Mouse (Mus musculus) frontal cortex, postnatal 14 days (tissue): Measurements from ENCODE around the gene Hoxc12.

ENCODE experiments used
- DNase-seq, 2 experiments: peaks; one replicate each; pipeline ENCODE4 v3.0.0; 2022; ENCODE audit warnings: low spot score in 2 of 2

Hoxc12 gene

DNA sequence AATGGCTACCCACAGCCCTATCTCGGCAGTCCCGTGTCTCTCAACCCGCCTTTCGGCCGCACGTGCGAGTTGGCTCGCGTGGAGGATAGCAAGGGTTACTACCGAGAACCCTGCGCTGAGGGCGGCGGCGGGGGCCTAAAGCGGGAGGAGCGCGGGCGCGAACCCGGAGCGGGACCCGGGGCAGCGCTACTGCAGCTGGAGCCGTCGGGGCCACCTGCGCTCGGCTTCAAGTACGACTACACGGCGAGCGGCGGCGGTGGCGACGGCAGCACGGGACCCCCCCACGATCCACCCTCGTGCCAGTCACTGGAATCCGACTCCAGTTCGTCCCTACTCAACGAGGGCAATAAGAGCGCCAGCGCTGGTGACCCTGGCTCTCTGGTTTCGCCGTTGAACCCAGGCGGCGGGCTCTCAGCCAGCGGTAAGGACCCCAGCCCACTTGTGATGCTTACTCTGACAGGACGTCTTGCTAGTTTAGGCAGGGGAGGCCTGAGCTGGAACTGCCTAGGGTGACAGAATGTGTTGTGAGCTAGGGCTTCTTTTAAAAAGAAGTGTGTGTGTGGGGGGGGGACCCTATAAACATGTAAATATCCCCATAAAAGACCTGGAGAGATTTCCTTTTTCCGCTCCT lies 594 bp downstream of the Hoxc12 start:
- DNase-seq, result no peak

DNA sequence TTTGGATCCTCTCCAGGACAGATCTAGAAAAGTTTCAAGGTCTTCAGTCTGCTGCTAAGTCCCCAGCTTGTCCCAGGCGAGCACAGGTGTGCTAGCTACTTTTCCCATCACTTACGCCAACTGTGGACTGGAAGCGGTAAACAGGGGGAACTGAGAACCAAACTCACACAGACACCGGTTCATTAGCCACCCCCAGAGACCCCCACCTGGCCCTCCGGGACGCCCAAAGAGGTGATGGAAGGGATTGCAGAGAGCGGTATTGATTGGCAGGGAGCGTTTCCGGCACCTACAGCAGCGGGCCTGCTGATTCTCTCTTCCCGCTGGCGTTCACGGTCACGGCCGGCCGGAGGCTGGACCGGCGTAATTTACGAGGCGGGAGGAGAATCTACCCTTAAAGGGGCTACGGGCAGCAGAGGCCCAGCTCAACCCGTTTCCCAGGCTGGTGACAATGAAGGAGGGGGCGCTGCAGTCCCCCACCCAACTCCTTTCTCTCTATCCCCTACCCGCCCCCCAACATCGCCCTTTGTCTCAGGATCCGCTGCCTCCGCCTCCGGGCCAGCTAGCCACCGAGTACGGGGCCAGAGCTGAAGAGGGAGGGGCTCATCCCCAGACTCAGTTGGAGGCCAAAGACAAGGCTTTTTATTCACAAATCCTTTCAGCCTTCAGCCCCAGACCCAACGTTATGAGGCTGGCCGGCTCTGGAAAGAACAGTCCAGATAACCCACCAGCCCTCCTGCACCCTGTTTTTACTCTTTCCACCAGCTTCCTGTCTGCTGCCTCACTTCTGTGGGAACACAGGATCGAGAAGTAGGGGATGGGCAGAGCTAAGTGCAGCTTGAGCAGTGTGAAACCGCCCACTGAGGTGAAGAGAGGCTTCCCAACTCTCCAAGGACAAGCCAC lies 2.9 kb downstream of the Hoxc12 start:
- DNase-seq, result no peak

DNA sequence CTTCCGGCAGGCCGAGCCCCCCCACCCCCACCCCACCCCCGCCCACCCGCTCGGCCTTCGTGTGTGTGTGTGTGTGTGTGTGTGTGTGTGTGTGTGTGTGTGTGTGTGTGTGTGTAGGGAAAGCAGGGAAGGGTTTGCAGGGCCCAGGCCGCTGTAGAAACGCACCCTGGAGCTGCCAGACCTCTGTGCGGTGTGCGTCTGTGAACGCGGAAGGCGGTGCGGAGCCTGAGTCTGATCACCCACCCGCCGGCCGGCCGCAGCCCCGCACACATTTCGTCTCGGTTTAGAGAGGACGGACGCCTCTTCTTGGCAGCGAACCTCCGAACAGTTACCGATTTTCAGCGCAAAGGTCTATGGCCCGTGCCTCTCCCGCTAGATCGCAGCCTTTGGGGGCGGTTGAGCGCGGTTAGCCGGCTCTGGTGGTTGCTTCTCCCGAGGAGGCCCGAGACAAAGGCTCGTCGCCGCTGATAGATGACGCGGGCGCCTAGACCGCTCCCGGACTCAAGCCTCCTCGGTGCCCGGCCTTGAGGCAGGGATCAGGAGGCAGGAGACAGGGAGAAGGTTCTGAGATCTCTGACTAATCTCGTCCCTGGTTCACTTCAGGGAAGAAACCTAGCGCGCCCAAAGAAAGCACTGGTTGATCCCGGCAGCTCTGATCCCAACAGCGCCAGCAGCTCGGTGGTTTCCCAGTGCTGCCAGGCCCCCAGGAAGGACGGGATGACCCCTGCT lies 6.3 kb downstream of the Hoxc12 start:
- no peak for DNase-seq

DNA sequence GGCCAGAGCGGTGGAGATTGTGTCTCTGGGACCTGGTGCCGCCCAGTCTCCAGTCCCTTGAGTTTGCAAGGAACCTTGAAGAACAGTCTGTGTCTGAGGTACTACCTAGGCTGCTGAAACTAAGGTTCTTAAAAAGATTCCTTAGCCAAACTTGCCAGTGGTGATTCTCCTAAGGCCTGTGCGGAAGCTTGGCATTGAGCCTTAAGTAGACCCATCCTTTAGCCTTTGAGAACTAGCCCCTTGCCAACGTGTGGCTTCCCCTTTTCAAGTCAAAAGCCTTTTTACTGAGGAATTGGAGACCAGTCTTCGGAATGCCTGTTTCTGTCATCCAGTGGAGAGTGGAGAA lies 6.9 kb downstream of the Hoxc12 start:
- no peak for DNase-seq

DNA sequence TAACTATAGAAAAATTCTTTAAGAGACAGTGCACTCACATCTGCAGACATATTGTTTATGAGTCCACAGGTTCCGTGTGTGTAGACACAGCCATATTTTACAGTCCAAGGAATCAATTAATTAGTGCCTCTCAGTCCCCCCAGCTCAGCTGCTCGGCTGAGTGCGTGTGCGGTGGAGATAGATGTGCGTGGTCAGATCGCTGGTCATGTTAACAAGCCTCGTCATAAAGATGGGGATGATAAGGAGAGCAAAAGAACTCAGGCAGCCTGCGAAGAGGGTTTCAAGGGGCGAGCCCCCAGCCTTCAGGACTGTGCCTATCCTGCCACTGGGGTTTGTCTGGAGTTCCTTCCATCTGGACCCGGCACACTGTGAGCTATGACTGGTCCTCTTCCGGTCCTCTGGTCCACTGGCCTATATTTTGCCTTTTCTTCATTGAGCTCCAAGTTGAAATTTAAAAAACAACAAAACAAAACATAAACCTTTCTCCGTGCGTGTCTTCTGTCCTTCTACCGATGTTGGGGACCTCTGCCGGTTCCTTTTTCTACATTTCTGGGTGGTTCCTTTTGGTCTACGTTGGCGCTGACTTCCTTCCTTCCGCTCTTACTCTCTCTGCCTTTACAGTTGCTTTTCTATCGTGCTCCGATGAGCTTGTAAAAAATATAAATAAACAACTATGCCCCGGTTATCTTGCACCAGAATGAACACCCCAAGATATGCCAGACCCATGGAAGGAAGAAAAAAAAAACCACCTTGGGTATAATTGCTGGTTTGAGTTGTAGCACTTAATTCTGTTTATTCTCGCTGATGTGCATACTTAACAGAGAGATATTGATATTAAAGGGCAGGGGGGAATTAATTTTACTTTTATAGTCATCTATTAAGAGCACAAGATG lies 8.9 kb downstream of the Hoxc12 start:
- DNase-seq, result no peak

DNA sequence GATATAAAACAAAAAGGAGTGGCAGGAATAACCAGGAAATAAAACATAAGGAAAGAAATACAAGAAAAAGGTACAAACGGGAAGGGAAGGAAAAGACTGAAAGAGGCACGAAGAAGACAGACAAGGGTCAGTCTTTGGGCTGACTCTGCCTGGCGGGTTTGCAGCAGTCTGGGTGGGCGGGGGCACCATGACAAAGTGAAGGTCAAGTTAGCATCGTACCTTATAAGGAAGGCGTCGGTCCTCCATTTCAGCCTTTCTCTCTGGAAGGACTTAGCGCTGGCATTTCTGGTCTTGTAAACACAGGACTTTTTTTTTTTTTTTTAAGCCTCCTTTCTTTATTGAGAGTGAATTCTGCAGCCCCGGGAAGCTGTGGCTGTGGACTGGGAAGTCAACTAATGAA lies 10.7 kb downstream of the Hoxc12 start:
- no peak for DNase-seq

DNA sequence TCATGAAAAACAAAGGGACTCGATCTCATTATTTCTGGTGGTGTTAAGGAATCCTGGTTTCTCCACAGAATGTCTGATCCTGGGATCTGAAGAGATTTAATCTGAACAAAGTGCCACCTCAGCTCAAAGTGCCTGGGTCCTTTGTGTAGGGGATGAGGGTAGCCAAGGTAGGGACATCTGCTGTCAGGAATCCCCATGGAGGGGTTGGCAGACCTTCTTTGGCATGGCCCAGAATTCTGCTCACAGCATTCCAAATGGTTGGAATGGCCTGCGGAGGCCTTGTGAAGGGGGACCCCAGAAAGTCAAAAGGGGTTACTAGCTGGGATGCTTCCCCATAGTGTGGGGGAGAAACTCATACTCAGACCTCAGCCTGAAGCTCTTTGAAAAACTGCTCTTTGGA lies 12.3 kb downstream of the Hoxc12 start:
- no peak for DNase-seq

DNA sequence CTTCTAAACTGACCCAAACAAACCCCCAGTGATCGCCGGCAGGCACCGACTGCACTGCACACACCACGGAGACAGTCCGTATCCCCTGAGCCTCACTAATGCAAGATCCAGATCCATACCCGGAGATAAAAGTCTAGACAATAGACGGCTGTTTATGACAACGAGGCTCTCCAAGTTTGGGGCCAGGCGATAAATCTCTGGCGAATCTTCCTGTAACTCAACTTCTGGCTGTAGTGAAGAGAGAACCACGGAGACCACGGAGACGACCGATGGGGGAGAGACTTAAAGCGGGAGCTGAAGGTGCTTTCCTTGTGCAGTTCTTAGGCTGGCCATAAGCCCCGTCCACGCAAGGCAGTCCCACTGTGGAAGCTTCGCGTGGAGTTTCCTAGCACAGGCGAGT lies 13.1 kb downstream of the Hoxc12 start:
- no peak for DNase-seq

DNA sequence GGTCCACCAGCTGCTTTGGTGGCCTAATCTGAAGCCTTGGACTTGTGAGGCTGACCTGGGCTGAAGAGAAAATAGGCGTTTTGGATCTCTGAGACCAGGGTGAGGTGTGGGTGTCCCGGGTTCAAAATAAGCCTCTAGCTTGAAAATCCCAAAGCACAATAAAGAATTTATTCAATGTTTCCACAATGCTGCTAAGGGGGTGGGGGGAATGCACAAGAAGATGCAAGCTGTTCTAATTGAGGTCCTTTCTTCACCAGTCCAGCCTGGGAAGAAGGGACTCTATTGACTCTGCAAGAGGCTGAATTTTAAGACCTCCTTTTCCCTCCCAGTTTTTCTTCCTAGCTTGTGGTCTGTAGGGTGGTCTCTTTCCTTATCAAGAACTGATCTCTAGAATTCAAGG lies 14.3 kb downstream of the Hoxc12 start:
- no peak for DNase-seq

DNA sequence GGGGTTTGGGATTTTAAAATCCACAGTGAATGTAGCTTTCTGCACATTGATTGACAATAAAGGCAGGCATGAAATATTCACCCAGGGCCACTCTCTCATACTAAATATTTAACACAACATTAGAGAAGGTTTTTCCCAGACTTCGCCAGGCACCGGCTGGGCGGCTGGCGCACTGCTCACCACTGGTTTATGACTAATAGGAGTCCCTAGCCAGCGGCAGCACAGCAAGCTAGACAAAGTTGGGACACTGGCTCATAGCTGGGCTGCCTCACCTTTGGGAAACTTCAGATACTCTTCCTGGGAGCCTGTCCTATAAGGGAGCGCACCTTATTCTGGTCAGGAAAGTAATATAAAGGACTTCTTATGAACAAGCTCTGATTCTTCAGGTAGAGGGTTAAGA lies 17.0 kb downstream of the Hoxc12 start:
- DNase-seq, result no peak

DNA sequence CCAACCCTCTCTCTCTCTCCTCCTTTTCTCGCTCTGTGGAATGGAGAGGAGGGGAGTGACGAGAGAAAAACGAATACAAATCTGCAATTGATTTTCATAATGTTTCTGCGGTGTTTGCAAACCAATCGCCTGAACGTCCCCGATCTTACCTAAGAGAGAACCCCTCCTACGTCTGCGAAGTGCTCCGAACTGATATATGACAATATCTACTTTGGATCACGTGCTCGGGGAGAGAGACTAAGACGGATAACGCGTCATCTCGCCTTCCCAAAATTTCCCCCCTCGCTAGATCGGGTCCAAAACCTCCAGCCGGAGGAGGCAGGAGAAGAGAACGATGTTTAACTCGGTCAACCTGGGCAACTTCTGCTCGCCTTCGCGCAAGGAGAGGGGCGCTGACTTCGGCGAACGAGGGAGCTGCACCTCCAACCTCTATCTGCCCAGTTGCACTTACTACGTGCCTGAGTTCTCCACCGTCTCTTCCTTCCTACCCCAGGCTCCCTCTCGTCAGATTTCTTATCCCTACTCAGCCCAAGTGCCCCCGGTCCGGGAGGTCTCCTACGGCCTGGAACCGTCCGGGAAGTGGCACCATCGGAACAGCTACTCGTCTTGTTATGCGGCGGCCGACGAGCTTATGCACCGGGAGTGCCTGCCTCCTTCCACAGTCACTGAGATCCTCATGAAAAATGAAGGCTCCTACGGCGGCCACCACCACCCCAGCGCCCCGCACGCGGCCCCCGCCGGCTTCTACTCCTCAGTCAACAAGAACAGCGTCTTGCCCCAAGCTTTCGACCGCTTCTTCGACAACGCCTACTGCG lies 17.8 kb downstream of the Hoxc12 start, which contains the start of gene Hoxc11:
TSS of gene Hoxc11 (plus strand) at position 236 of the 815 bp plus-strand sequence.
- no peak for DNase-seq

DNA sequence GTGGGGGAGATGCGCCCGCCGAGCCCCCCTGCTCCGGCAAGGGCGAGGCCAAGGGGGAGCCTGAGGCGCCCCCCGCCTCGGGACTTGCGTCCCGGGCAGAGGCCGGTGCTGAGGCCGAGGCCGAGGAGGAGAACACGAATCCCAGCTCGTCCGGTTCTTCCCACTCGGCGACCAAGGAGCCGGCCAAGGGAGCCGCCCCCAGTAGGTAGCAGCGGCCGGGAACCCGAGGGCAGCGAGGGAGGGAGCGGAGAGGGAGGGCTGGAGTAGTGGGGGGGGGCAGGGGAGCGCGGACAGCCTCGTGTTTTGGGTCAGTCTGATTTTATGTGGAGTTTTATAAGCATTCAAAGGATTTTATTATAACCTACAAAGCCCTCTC lies 18.4 kb downstream of the Hoxc12 start:
- no peak for DNase-seq

DNA sequence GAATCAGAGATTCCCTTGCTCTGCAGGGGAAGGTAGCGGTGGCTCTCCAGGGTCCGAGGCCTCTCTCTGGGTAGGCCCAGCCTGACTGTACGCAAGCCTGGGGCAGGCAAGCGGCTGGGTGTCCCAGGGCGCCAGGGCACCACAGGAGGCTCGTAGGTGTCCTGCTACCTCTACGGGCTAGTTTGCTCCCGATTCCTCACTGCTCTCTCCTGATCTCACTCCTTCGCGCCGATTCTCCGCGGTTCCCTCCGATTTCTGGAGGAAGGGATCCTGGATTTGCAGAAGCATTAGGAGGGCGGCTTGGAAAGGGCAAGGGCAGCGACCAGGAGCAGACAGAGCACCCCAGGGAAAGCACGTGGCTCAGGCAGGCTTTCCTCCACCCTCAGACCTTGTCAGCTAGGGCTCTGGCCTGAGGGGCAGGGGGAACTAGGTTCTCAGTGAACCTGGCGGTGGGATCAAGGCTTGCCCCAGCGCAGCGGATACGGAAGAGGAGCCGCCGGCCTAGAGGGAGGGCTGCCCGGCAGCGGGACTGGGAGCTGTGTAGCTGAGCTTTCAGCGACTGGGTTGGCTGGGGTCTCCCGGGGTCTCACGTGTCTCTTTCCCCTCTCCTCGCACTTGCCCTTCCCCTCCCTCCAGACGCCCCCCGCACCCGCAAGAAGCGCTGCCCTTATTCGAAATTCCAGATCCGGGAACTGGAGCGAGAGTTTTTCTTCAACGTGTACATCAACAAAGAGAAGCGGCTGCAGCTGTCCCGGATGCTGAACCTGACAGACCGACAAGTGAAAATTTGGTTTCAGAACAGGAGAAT lies 19.5 kb downstream of the Hoxc12 start:
- no peak for DNase-seq

DNA sequence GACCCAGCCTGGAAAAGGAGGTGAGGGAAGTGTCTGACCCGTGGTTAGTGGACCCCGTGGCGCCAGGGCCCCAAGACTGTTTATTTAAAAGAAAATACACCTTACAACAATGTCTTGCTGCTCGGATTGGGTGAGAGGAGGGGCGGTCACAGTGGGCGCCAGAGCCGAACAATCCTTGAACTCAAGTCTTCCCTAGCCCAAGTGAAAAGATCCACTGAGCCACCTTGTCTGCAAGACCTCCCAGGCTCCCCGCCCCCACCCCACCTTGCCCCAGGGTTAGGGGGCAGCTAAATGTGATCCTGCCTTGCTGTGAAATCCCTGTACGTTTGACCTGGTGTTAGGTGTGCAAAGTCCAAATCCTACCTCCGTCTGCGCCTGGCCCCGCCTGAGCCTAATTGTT lies 20.3 kb downstream of the Hoxc12 start:
- DNase-seq, result no peak

DNA sequence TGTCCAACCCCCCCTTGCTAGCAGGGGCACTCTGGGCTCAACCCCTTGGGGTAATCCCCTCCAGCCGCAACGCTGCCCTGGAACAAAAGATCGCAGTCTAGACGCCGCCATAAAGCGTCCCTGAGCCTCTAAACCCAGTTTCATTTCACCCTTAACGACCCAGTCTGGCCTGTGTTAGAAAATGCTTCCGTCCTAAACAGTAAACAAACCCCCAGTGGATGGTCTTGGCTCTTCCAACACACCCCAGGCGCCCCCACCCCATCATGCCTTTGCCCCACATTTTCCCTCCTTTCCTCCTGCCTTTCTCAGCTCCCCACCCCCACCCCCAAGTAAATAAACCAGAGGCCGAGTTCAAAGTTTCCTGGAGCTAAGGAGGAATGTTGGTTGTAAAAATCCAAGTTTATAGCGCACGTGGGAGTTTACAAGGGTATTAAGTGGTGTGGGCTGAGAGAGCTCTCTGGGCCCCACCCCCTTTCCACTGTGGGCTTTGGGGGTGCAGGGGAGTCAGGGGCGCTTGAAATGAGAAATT lies 23.2 kb downstream of the Hoxc12 start:
- DNase-seq, result no peak

DNA sequence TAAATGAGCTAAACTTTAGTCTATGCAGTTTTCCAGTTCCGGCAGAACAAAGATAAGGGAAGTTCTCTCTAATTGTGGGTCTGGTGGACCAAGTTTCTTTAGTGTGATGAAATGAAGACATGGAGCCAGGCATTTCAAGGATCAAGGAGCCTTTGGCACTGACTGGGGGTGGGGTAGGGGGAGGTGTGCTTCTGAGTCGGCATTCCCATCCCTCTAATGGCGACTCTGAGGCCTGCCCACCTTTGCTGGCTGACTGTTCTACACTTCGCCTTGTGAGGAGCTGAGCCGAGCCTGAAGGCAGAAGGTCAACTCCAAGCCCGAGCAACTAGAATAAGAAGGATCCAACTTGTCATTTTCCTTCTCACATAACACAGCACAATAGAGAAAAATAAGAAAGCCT lies 25.2 kb downstream of the Hoxc12 start:
- DNase-seq, result no peak

DNA sequence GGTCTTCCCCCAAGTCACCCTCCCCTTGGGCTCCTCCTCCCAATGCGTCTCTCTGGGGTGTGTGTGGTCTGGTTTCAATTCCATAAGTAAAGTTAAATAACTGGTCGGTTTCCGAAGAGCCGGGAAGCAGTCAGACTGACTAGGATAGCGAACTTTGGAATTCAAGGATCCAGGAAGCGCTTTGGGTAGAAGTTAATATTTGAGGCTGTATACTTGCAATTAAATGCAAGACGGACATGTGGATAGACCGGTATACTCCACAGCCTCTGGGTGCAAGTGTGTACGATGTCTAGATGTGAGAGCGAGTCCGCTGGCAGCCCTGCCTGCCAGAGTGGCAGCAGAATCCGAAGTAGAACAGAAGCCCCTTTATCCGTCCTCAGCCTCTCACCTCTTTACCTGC lies 25.9 kb downstream of the Hoxc12 start:
- no peak for DNase-seq

DNA sequence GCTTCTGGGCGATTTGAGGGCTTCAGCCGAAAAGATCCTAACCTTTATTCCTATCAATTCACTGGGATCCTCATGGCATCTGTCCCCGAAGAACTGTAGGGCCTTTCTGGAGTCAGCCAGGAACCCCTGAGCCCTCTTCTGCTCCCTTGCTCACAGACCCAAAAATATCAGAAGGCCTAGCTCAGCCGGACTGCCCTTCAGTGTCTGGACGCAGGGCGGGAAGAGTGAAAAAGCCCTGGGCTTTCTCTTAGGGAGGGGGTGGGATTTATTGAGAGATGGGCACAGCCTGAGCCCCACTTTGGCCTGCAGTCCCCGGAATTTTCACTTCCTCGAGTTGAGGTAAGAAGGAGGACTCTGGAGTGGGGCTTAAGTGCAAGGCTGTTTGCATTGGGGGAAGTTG lies 26.7 kb downstream of the Hoxc12 start:
- DNase-seq, result no peak

DNA sequence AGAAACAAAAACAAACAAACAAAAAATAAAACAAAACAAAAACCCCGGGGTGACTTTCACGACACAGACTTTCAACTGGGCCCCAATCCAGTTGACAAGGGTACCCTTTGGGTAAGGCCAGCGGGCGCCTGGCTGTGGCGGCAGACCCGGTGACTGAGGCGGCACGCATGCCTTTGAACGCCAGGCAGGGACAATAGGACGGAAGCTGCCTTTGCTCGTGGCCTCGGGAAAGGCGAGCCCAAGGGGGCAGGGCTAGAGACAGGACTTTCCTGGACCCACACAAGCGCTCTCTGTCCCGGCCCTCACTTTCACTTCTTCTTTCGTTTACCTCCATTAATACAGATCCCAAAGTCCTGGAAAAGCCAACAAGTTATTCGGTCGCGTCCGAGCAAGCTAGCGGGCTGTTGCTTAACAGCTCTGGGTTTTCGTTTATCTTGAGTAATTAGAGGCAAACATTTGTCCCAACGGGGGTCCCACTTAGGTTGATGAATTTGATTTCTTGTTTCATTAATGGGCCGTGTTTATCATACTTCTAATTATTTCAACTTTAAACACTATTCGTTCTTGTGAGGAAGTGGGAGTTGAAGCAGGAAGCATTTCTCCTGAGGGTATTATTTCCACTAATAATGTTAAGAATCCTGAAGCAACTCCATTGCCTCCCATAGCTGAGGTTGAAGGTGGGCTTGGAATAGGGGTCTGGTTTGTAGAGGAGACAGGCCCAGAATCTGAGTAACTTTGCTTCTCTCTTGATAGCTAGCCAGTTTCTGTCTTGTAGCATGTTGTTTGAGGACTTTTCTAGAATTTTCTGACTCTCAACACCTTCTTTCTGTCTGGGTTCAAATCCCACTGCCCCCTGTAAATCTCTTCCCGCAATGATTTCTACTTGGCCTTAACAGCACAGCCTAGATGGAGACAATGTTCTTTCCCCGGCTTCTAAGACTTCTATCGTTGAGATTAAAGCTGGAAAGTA lies 27.4 kb downstream of the Hoxc12 start:
- no peak for DNase-seq
